Mouse (Mus musculus): ENCODE measurements around the gene Cacna2d1.

GRCm38 (mm10) chr5:16093071-16093693 is 158.7 kb downstream of the Cacna2d1 start:
- no peak for TF ChIP-seq CTCF (conservative IDR thresholded peaks at IDR 0.05; ENCODE audit: low read length)
- TF ChIP-seq POU5F1 (IDR thresholded peaks at IDR 0.05; ENCODE audit: borderline replicate concordance, low read length), result no peak
- TF ChIP-seq NANOG (IDR thresholded peaks at IDR 0.05; ENCODE audit: borderline replicate concordance, low read length), result no peak

Data from E14TG2a.4 (cell line).